Mouse (Mus musculus) MEL (cell line): ENCODE results near the gene Nup210l. TPM values are rescaled to one million over a fixed set of nuclear protein-coding genes. Genes with fewer than 3 reads are reported as not detected.
A peak's percentile ranks its signal among the peaks of the same experiment; 100 is the strongest.

ENCODE experiments used
- DNase-seq: peaks from one replicate; pipeline ENCODE4 v3.0.0; 2011; ENCODE audit warnings: low read depth, low spot score
- H3K27ac ChIP-seq: 2 replicates; pipeline ENCODE4 v1.5.1; 2012; ENCODE audit warnings: low read depth, mild to moderate bottlenecking, control low read depth, low read length, moderate library complexity; ENCODE audit not compliant: control insufficient read depth
- H3K27me3 ChIP-seq, 2 experiments: fragments of 150-350 bp in 1 of 2; sonication (generic) in 1 of 2; 2 replicates each; pipeline ENCODE4 v1.6.1; 2012; ENCODE audit warnings: low read length in 2 of 2, mild to moderate bottlenecking in 2 of 2, improper control_type of control experiment in 1 of 2, moderate library complexity in 1 of 2; ENCODE audit not compliant: insufficient read depth in 2 of 2, control insufficient read depth in 1 of 2
- H3K36me3 ChIP-seq, 2 experiments: 2 replicates each; pipeline ENCODE4 v1.6.1; 2012 to 2014; ENCODE audit warnings: low read length in 2 of 2, improper control_type of control experiment in 1 of 2, inconsistent platforms in 1 of 2, mild to moderate bottlenecking in 1 of 2; ENCODE audit not compliant: insufficient read depth in 2 of 2, control insufficient read depth in 1 of 2
- H3K4me1 ChIP-seq, 2 experiments: fragments of 150-350 bp in 1 of 2; sonication (generic) in 1 of 2; 2 replicates each; pipeline ENCODE4 v1.6.1; 2012; ENCODE audit warnings: low read length in 2 of 2, improper control_type of control experiment in 1 of 2, mild to moderate bottlenecking in 1 of 2; ENCODE audit not compliant: insufficient read depth in 2 of 2, control insufficient read depth in 1 of 2
- H3K4me3 ChIP-seq, 2 experiments: fragments of 150-350 bp in 1 of 2; sonication (generic) in 1 of 2; 2 replicates each; pipeline ENCODE4 v1.5.1; 2012; ENCODE audit warnings: low read depth in 2 of 2, low read length in 2 of 2, mild to moderate bottlenecking in 2 of 2, moderate library complexity in 2 of 2, control low read depth in 1 of 2, improper control_type of control experiment in 1 of 2; ENCODE audit not compliant: control insufficient read depth in 1 of 2, insufficient read depth in 1 of 2
- H3K79me2 ChIP-seq: 2 replicates; pipeline ENCODE4 v1.6.1; 2012; ENCODE audit warnings: mild to moderate bottlenecking, low read length, moderate library complexity; ENCODE audit not compliant: control insufficient read depth, poor library complexity, insufficient read depth
- H3K9ac ChIP-seq: 2 replicates; pipeline ENCODE4 v1.6.1; 2012; ENCODE audit warnings: low read depth, mild to moderate bottlenecking, control low read depth, low read length, moderate library complexity; ENCODE audit not compliant: control insufficient read depth, poor library complexity, severe bottlenecking
- H3K9me3 ChIP-seq: fragments of 150-350 bp; sonication (generic); replicated peaks from 2 replicates; pipeline ENCODE4 v1.6.1; 2012; ENCODE audit warnings: mild to moderate bottlenecking, low read length, improper control_type of control experiment, moderate library complexity; ENCODE audit not compliant: insufficient read depth
- CHD2 ChIP-seq: IDR thresholded peaks from 2 replicates; pipeline ENCODE4 v1.6.1; 2011; ENCODE audit warnings: low read length, improper control_type of control experiment
- CTCF ChIP-seq, 3 experiments: IDR thresholded peaks in 2 of 3; conservative IDR thresholded peaks in 1 of 3; 2 replicates each; pipeline ENCODE4 v1.5.1; 2011 to 2012; ENCODE audit warnings: low read length in 3 of 3, low read depth in 2 of 3, mild to moderate bottlenecking in 2 of 3, improper control_type of control experiment in 1 of 3, inconsistent platforms in 1 of 3, mixed read lengths in 1 of 3, moderate library complexity in 1 of 3; ENCODE audit not compliant: control insufficient read depth in 1 of 3, insufficient read depth in 1 of 3, poor library complexity in 1 of 3, severe bottlenecking in 1 of 3
- E2F4 ChIP-seq: IDR thresholded peaks from 2 replicates; pipeline ENCODE4 v1.6.1; 2011; ENCODE audit warnings: low read depth, low read length, improper control_type of control experiment, borderline replicate concordance
- ELF1 ChIP-seq: IDR thresholded peaks from 2 replicates; pipeline ENCODE4 v1.6.1; 2014; ENCODE audit warnings: low read depth, mild to moderate bottlenecking, inconsistent platforms, low read length, improper control_type of control experiment, moderate library complexity
- EP300 ChIP-seq, 2 experiments: IDR thresholded peaks; 2 replicates each; pipeline ENCODE4 v1.6.1; 2011; ENCODE audit warnings: improper control_type of control experiment in 2 of 2, low read length in 2 of 2, low read depth in 1 of 2, mild to moderate bottlenecking in 1 of 2
- JUND ChIP-seq: IDR thresholded peaks from 2 replicates; pipeline ENCODE4 v1.6.1; 2011; ENCODE audit warnings: low read depth, mild to moderate bottlenecking, improper control_type of control experiment, low read length
- MAX ChIP-seq: IDR thresholded peaks from 2 replicates; pipeline ENCODE4 v1.6.1; 2011; ENCODE audit warnings: low read length, improper control_type of control experiment
- MAZ ChIP-seq: IDR thresholded peaks from 2 replicates; pipeline ENCODE4 v1.6.1; 2012; ENCODE audit warnings: low read depth, mild to moderate bottlenecking, inconsistent platforms, low read length, improper control_type of control experiment
- MEF2A ChIP-seq: IDR thresholded peaks from 2 replicates; pipeline ENCODE4 v1.6.1; 2014; ENCODE audit warnings: low read depth, mild to moderate bottlenecking, inconsistent platforms, low read length, improper control_type of control experiment; ENCODE audit not compliant: poor library complexity, insufficient replicate concordance, severe bottlenecking; ENCODE audit errors: extremely low read depth
- MYC ChIP-seq: IDR thresholded peaks from 2 replicates; pipeline ENCODE4 v1.6.1; 2011; ENCODE audit warnings: low read depth, mild to moderate bottlenecking, low read length, improper control_type of control experiment, moderate library complexity
- POLR2A ChIP-seq, 2 experiments: IDR thresholded peaks; 2 replicates each; pipeline ENCODE4 v1.6.1; 2011 to 2012; ENCODE audit warnings: low read length in 2 of 2, mild to moderate bottlenecking in 2 of 2, control low read depth in 1 of 2, improper control_type of control experiment in 1 of 2, low read depth in 1 of 2, moderate library complexity in 1 of 2; ENCODE audit not compliant: control insufficient read depth in 1 of 2, insufficient read depth in 1 of 2, poor library complexity in 1 of 2
- POLR2AphosphoS2 ChIP-seq: IDR thresholded peaks from 2 replicates; pipeline ENCODE4 v1.6.1; 2011; ENCODE audit warnings: low read length, improper control_type of control experiment
- RAD21 ChIP-seq: IDR thresholded peaks from 2 replicates; pipeline ENCODE4 v1.6.1; 2011; ENCODE audit warnings: mild to moderate bottlenecking, low read depth, low read length, improper control_type of control experiment
- SIN3A ChIP-seq: IDR thresholded peaks from 2 replicates; pipeline ENCODE4 v1.6.1; 2012; ENCODE audit warnings: low read length, improper control_type of control experiment, inconsistent platforms
- TBP ChIP-seq: IDR thresholded peaks from 2 replicates; pipeline ENCODE4 v1.8.0; 2011; ENCODE audit warnings: low read depth, low read length, improper control_type of control experiment
- TCF12 ChIP-seq: IDR thresholded peaks from 2 replicates; pipeline ENCODE4 v1.6.1; 2014; ENCODE audit warnings: low read depth, mild to moderate bottlenecking, inconsistent platforms, low read length, improper control_type of control experiment, moderate library complexity
- UBTF ChIP-seq: IDR thresholded peaks from 2 replicates; pipeline ENCODE4 v1.6.1; 2012; ENCODE audit warnings: low read depth, mild to moderate bottlenecking, inconsistent platforms, low read length, improper control_type of control experiment, moderate library complexity, borderline replicate concordance; ENCODE audit not compliant: insufficient read depth
- ZC3H11A ChIP-seq: IDR thresholded peaks from 2 replicates; pipeline ENCODE4 v1.6.1; 2012; ENCODE audit warnings: low read depth, mild to moderate bottlenecking, inconsistent platforms, low read length, improper control_type of control experiment
- ZMIZ1 ChIP-seq: IDR thresholded peaks from 2 replicates; pipeline ENCODE4 v1.6.1; 2012; ENCODE audit warnings: low read depth, mild to moderate bottlenecking, inconsistent platforms, low read length, improper control_type of control experiment, moderate library complexity
- ZNF384 ChIP-seq: IDR thresholded peaks from 2 replicates; pipeline ENCODE4 v1.6.1; 2012; ENCODE audit warnings: low read depth, mild to moderate bottlenecking, inconsistent platforms, low read length, improper control_type of control experiment
- polyA plus RNA-seq, 2 experiments: library from polyadenylated mRNA; stranded (reverse) in 1 of 2; unstranded in 1 of 2; fragments of >175 nt in 1 of 2; fragments of >200 nt in 1 of 2; gene quantifications; 2 replicates each; pipeline versions ENCODE4 v1.2.1 to v1.2.4; 2012; ENCODE audit warnings: low replicate concordance in 2 of 2, low read depth in 1 of 2; ENCODE audit not compliant: insufficient read length in 2 of 2, insufficient read depth in 1 of 2, missing spikeins in 1 of 2
- total RNA-seq: library from RNA; depleted of rRNA; stranded (reverse); fragments of 300-350 nt; gene quantifications from 2 replicates; pipeline ENCODE4 v1.2.3, GENCODE M21; 2012

Gene Nup210l
- total and polyA plus RNA-seq, 3 experiments: 0.54 to 0.65 TPM; not detected in 1

DNA sequence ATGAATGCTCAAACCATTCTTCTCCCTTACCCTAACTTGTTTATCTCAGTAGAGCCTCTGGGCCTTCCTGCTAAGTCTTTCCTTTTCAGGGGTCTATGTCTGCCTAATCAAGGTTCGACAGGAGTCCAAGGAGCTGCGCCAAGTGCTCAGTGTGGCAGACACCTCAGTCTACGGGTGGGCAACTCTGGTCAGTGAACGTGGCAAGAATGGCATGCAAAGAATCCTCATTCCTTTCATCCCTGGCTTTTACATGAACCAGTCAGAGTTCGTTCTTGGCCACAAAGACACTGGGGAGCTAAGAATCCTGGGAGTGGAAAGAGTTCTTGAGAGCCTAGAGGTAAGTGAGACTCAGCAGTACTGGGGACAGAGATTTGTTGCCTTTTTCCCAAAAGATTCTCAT, 99.7 kb downstream of the Nup210l start:
- Histone ChIP-seq H3K36me3 (no peaks in the 10 kb centered on the region), H3K9ac (no peak overlapping the region), H3K79me2 (no peaks in the 10 kb centered on the region), H3K27me3 (no peaks in the 10 kb centered on the region), H3K4me1 (no peaks in the 10 kb centered on the region), H3K4me3 (no peak overlapping the region), H3K9me3 (no peaks in the 10 kb centered on the region), H3K27ac (no peak overlapping the region)
- TF ChIP-seq ZMIZ1 (no peak), ELF1 (no peak), POLR2A (IDR thresholded peaks at IDR 0.05; ENCODE audit: control insufficient read depth in 1 of 2, insufficient read depth in 1 of 2, low read depth in 1 of 2, low read length in 2 of 2, poor library complexity in 1 of 2) (no peak), MAZ (no peak)
- DNase-seq: no peak

DNA sequence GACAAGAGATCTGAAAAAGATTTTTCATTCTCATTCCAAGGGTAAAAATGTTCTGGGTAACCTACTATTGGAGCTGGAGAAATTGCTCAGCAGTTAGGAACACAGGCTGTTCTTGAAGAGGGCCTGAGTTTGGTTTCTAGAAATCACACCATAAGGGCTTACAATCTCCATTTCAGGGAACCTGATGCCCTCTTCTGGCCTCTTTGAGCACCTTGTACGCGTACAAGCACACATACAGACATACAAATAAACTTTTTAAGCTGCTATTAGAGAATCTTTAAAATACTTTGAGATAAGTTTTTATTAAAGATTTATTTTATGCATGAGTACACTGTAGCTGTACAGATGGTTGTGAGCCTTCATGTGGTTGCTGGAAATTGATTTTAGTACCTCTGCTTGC, 100.7 kb downstream of the Nup210l start:
- Histone ChIP-seq H3K27ac (no peak overlapping the region), H3K9me3 (no peaks in the 10 kb centered on the region), H3K79me2 (no peaks in the 10 kb centered on the region), H3K27me3 (no peaks in the 10 kb centered on the region), H3K4me3 (no peak overlapping the region), H3K36me3 (peaks cover 0 to 2% of the 10 kb centered on the region in 2 experiments; a peak in 1 of 4 replicates), H3K4me1 (no peaks in the 10 kb centered on the region), H3K9ac (no peak overlapping the region)
- DNase-seq: peak; percentile 30
- TF ChIP-seq RAD21 (peak; percentile 23), SIN3A (no peak), EP300 (IDR thresholded peaks at IDR 0.05; ENCODE audit: low read depth in 1 of 2, low read length in 2 of 2) (no peak), CTCF (IDR thresholded peaks at IDR 0.05 in 2 of 3, conservative IDR thresholded peaks at IDR 0.05 in 1 of 3; ENCODE audit: control insufficient read depth in 1 of 3, insufficient read depth in 1 of 3, low read depth in 2 of 3, low read length in 3 of 3, poor library complexity in 1 of 3, severe bottlenecking in 1 of 3) (peak in 2 of 3 experiments; percentile 19 to 23; a peak in 1 of 6 replicates), TBP (no peak)

- peaks cover 7 to 13% of the 10 kb centered on the region in 2 experiments; a peak in 3 of 4 replicates for H3K4me1 ChIP-seq
- no peaks in the 10 kb centered on the region for H3K27me3 ChIP-seq
- H3K4me3 ChIP-seq: no peak overlapping the region
- H3K36me3 ChIP-seq: peaks cover 18 to 25% of the 10 kb centered on the region in 2 experiments
- H3K9me3 ChIP-seq: no peaks in the 10 kb centered on the region
- H3K9ac ChIP-seq: no peak overlapping the region
- TF ChIP-seq UBTF: no peak
- peak; percentile 84 for TF ChIP-seq ZNF384
- TF ChIP-seq TCF12: no peak
- no peak for TF ChIP-seq MAZ
- TF ChIP-seq E2F4: no peak
- no peak for TF ChIP-seq MAX
- no peak for TF ChIP-seq MEF2A
- TF ChIP-seq POLR2A (IDR thresholded peaks at IDR 0.05; ENCODE audit: control insufficient read depth in 1 of 2, insufficient read depth in 1 of 2, low read depth in 1 of 2, low read length in 2 of 2, poor library complexity in 1 of 2): no peak; a peak in 1 of 4 replicates
- no peak for TF ChIP-seq CHD2
- TF ChIP-seq POLR2AphosphoS2: peak; percentile 74; the same call in 1 of the 2 replicates
- TF ChIP-seq ZC3H11A: no peak
- TF ChIP-seq ELF1: no peak
- no peak for TF ChIP-seq MYC
- TF ChIP-seq JUND: no peak
- no peak overlapping the region for H3K27ac ChIP-seq
- peak; percentile 53 for DNase-seq
- peaks cover 20% of the 10 kb centered on the region for H3K79me2 ChIP-seq
Observed at GRCm38 (mm10) chr3:90208662-90209061, 104.7 kb downstream of the Nup210l start.
